Mouse (Mus musculus) heart, adult 2 months (tissue): ENCODE results near the gene Galnt2.

ENCODE experiments used
- CTCF ChIP-seq: fragments of 200-600 bp; IDR thresholded peaks from 2 replicates; pipeline ENCODE4 v1.8.1; 2022; ENCODE audit warnings: antibody characterized with exemption, mild to moderate bottlenecking, moderate library complexity
- EP300 ChIP-seq: fragments of 200-500 bp; IDR thresholded peaks from 2 replicates; pipeline ENCODE4 v1.6.1; 2011; ENCODE audit warnings: low read depth, low read length, control low read depth; ENCODE audit not compliant: insufficient read depth
- POLR2A ChIP-seq: fragments of 200-500 bp; IDR thresholded peaks from 2 replicates; pipeline ENCODE4 v1.6.1; 2011; ENCODE audit warnings: mild to moderate bottlenecking, low read depth, low read length, control low read depth; ENCODE audit not compliant: insufficient read depth

GRCm38 (mm10) chr8:124279690-124279985 is 48.4 kb downstream of the Galnt2 start:
- no peak for TF ChIP-seq CTCF
- TF ChIP-seq POLR2A, result no peak
- TF ChIP-seq EP300, result no peak
